Mouse (Mus musculus) brain, embryonic 14.5 days (tissue): Measurements from ENCODE around the gene Ush2a. TPM values are rescaled to one million over a fixed set of nuclear protein-coding genes. Genes with fewer than 3 reads are reported as not detected.

Experiments
- DNase-seq: peaks from one replicate; pipeline ENCODE4 v3.0.0-alpha.2; 2011; ENCODE audit warnings: low read depth
- CTCF ChIP-seq: fragments of 200-500 bp; IDR thresholded peaks from 2 replicates; pipeline ENCODE4 v1.5.1; 2012; ENCODE audit warnings: inconsistent platforms, mild to moderate bottlenecking, moderate library complexity, borderline replicate concordance; ENCODE audit not compliant: insufficient read depth, insufficient read length; ENCODE audit errors: extremely low read depth
- POLR2A ChIP-seq: fragments of 200-500 bp; IDR thresholded peaks from 2 replicates; pipeline ENCODE4 v1.6.1; 2012; ENCODE audit warnings: mild to moderate bottlenecking, inconsistent platforms, borderline replicate concordance; ENCODE audit not compliant: poor library complexity, insufficient read depth, insufficient read length, severe bottlenecking; ENCODE audit errors: extremely low read depth
- polyA plus RNA-seq: library from polyadenylated mRNA; depleted of rRNA; stranded (reverse); fragments of >200 nt; gene quantifications from 2 replicates; pipeline ENCODE4 v1.2.3, GENCODE M21; 2012

The Ush2a gene
- polyA plus RNA-seq, 1 experiment, result 0.29 TPM

DNA sequence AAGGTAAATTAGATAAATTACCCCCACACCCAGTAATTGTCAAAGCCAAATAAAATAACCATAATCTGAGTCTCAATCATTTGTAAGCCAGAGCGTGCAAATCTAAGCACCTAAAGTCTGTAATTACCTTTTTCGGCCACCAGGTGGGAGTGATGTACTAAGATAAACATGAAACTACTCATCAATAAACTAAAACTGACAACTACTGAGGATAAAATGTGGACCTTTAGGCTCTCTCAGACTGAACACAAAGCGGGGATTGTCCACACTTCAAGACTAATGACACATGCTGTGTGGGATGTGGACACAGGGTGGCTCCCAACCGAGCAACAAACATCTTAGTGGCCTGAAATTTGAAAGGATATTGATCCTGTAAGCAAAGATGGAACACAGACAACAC is 731.4 kb downstream of the Ush2a start:
- TF ChIP-seq POLR2A, result no peak
- TF ChIP-seq CTCF, result peak; percentile 20; the same call in 1 of the 2 replicates
- peak; percentile 77 for DNase-seq

DNA sequence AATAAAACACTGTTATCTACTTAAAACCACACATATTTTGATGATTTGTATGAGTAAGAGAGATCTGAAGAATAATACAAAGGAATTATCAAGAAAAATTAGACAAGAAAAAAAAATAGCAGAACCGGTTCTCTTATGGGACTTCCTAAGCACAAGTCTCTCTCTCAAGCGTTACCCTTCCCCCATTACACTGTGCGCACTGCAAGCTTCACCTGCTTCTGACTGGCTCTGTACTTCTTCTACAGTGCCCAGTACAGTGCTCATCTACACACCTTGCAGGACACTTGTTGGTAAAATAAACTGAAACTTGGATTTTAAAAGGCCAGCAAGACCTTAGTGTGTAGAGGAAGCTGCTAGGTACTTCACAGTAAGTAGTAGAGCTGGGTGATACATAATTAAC is 736.1 kb downstream of the Ush2a start:
- DNase-seq, result no peak
- no peak for TF ChIP-seq POLR2A
- no peak for TF ChIP-seq CTCF

DNA sequence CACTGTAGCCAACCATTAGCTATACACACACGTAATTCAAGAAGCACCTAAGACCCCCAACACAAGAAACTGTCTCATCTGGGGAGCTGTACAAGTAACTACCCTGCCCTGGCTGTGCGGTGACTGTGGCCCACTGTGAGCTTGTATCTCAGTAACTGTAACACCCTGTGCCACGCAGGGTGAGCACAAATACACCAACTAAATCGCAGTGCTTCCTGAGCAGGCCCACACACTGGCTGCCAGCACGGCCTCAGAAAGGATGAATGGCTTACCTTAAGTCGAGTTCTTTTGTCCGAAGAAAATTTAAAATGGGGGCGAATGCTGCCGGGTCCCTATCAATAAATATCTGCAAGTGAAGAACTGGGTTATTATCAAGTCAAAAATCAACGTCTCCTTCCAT is 738.2 kb downstream of the Ush2a start:
- TF ChIP-seq POLR2A (no peak), CTCF (no peak)
- no peak for DNase-seq

DNA sequence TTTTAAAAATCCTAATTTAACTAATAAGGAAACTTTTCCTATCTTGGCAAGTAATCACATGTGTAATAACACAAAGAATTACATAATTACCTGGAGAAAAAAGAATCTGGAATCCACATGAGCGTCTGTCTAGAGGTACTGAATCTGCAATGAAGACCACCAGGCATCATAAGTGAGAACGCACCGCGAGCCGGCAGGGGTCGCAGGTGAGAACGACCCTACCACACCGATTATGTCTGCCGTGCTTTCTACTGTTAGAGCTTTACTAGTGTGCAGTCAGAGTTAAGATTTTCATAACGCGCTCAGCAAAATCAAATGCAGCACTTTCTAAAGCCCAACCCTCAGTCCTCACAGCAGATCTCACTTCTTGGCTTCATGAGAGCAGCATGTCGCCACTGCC is 740.0 kb downstream of the Ush2a start:
- no peak for DNase-seq
- TF ChIP-seq POLR2A (no peak), CTCF (no peak)

DNA sequence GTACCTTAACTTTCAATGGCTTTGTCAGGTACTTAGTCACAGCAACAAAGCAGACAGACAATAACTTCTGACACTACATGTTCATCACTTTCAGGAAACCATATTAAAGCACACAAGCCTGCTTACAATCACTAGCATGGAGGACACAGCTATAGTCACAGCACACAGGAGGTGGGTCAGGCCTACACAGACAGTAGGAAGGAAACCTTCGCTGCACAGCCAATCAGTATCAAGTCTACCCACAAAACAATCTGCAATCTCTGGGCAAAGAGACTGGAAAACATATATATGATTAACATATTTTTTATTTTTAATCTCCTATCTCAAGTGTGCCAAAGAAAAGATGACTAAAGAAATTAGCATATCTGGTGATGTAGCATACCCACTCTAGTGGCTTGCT is 743.0 kb downstream of the Ush2a start:
- no peak for DNase-seq

DNA sequence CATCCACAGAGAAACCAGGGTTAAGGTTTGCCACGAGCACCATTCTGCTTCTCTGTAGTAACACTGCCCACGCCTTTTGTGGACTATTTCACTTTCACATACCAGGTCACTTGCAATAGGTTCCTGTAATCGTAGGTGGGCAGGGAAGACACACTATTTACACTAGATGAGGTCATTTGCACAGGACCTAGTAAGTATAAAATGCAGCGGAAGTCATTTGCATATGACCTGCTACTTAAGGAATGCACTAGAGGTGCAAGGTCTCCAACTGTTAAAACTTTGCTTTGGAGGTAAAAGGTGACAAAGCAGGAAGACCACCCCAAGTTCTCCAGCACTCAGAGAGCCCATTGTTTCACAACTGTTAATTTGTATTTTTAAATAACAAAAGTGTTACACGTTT is 744.4 kb downstream of the Ush2a start:
- TF ChIP-seq POLR2A (no peak), CTCF (no peak)
- DNase-seq, result no peak

More for the DNA sequence above, 743.0 kb downstream of the Ush2a start:
- TF ChIP-seq CTCF (no peak), POLR2A (no peak)

DNA sequence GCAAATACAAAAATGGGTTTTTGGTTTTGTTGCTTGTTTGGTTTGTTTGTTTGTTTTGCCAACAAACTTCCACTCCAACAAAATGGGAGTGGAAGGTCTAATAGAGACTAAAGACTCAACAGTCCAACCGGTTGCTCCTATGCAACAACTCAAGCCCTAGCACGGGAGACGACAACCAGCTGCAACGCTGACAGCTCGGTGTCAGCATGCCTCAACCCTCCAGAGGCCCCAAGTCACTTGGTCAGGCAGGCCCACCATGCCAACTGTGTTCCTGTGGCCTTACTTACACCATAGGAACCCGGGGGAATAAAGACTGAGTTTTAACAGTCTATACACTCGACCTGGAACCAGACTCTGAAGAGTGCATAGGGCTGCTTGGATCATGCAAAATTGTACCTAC is 745.0 kb downstream of the Ush2a start:
- DNase-seq, result no peak
- TF ChIP-seq CTCF (no peak), POLR2A (no peak)

DNA sequence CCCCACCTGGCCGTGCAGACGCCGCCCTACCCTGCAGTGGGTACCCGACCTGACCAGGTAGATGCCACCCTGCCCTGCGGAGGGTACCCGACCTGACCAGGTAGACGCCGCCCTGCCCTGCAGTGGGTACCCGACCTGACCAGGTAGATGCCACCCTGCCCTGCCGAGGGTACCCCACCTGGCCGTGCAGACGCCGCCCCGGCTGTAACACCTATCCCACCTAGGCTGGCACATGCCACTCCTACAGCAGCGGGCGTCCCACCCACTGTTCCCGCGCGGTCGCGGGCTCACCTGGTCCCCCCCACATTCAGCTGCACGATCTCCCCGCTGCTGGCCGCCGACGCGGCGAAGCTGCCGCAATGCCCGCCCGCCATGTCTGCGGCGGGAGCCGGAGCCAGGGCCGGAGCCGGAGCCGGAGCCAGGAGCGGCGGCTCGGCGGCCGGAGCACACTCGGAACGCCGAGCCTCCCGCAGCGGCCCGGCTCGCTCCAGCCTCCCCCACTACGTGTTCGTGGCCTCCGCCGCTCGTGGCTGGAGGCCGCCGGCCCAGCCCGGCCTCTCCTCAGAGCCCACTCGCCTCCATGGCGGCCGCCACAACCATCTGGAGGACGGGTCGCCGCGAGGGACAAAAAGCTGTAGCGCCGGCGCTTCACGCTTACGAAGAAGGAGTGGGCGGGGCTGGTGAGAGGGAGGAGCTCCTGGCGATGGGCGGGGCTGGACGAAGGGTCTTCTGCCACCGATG is 745.6 kb downstream of the Ush2a start, which contains the start of gene Kctd3:
TSS of gene Kctd3 (minus strand) at position 603 of the 741 bp plus-strand sequence.
- DNase-seq, result peak; percentile 97
- TF ChIP-seq POLR2A (peak; percentile 56), CTCF (no peak)

DNA sequence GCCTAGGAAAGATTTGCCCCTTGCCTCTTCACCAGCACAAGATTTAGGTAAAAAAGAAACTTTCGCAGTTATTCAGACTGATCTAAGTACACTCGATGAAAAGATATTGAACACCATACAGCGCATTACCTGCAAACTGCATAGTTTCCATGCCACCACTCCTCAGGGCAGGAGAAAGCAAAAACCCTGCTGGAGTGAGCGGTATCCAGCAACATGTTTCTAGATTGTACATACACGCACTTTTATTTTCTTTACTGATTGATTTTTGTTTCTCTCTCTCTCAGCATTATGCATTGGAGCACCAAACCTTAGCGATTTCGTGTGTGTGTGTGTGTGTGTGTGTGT is 746.1 kb downstream of the Ush2a start:
- TF ChIP-seq POLR2A (no peak), CTCF (no peak)
- DNase-seq, result no peak

DNA sequence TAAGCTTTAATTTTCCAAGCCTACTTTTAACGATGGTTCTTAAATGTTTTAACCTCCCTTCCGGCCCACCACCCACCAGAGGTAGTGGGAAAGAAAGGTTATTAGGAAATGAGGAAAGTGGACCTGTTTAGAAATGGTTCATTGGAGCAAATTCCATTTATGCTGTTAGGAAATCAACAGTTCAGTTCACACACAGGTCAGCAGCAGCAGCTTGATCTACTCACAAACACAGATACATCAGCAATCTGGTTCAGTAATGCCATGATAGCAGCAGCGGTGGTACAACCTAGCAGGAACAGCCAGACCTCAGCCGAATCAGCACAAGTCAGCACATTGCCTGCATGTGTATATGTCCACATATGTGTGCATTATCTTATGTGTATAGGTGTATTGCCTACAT is 748.8 kb downstream of the Ush2a start:
- no peak for DNase-seq
- TF ChIP-seq CTCF (no peak), POLR2A (no peak)

DNA sequence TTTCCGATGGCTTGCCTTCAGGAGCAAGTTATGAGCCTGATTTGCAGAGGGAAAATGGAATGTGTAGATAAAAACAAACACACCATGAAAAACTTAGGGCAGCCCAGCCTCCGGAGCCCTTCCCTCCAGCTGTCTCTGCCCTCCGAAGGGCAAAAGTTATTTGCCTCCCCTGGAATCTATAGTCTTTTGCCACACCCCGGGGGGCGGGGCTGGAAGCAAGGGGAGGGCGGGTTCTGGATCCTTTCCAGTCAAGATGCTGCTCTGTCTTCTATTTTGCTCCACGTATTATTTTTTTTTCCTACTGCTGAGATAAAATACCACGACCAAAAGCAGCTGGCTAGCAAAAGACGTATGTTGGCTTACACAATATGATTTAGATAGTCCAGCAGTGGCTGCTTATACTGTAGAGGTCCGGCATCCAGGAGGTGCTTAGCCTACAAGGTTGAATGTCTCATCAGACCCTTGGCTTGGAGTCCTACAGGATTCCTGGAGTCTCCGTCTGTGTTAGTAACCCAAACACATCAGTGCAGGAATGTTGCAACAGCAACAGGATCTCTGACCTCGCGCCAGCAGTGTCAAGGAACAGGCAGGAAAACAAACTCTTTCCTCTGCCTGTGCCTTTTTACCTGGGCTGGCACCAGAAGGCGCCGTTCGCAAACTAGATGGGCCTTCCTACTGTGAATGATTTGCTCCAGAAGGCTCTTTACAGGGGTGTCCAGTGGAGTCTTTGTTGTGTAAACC is 751.2 kb downstream of the Ush2a start:
- DNase-seq, result peak; percentile 22
- no peak for TF ChIP-seq CTCF
- no peak for TF ChIP-seq POLR2A

DNA sequence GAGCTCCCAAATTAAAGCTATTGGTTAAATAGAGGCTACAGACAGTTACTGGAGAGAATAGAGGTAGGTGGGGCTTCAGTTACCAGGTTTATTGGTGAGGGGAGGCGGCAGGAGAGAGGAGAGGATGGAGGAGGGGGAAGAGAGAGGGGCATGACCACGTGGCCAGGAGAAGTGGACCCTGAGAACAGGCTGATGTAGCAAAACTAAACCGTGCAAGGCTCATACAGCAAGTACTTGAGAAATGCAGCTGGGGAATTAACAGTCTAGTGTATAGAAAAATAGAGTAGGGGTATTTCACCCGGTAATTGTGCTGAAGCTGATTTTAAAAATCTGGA is 751.7 kb downstream of the Ush2a start:
- TF ChIP-seq CTCF (no peak), POLR2A (no peak)
- peak; percentile 25 for DNase-seq
